Mouse (Mus musculus) T-helper 2 cell (primary cell): ENCODE data around the gene Slc34a3.

ENCODE experiments used
- in situ Hi-C: fragments of 300-600 bp; cut with MboI, MseI; formaldehyde crosslinking; loops from one replicate; pipeline ENCODE4 v1.15.1; 2025; ENCODE audit warnings: high pct_unique_total_duplicates

The Slc34a3 gene

GRCm38 (mm10) chr2:25234050-25234449 is at the start of gene Slc34a3:
TSS of gene Slc34a3 (minus strand) at chr2:25234364.
- in situ Hi-C loops: no loop called here

- in situ Hi-C loops: no loop called here
These were observed 45.0 kb upstream of the Slc34a3 start for GRCm38 (mm10) chr2:25278928-25279882.

- in situ Hi-C loops: loop anchor here (5.0 to 25.0 kb wide), 2 partner anchors 59 to 886 kb away; partner anchors contain the start of gene Man1b1
These were observed 38.8 kb upstream of the Slc34a3 start for GRCm38 (mm10) chr2:25273010-25273409.

GRCm38 (mm10) chr2:25272515-25272914 is 38.4 kb upstream of the Slc34a3 start:
- in situ Hi-C loops: loop anchor here (5.0 to 25.0 kb wide), 2 partner anchors 60 to 885 kb away; partner anchors contain the start of gene Man1b1

GRCm38 (mm10) chr2:25271827-25272511 is 37.8 kb upstream of the Slc34a3 start, which contains the start of the genes Ssna1 and Anapc2:
TSS of gene Ssna1 (minus strand) at chr2:25272438.
TSS of gene Anapc2 (plus strand) at chr2:25272478.
- in situ Hi-C loops: loop anchor here (5.0 to 25.0 kb wide), 2 partner anchors 60 to 885 kb away; partner anchors contain the start of gene Man1b1

GRCm38 (mm10) chr2:25267746-25268309 is 33.7 kb upstream of the Slc34a3 start:
- in situ Hi-C loops: loop anchor here (25.0 kb wide), 1 partner anchor 881 kb away; no protein-coding TSS in a partner anchor

- in situ Hi-C loops: loop anchor here (25.0 kb wide), 1 partner anchor 880 kb away; no protein-coding TSS in a partner anchor
These were observed 33.1 kb upstream of the Slc34a3 start for GRCm38 (mm10) chr2:25267241-25267640.

GRCm38 (mm10) chr2:25266720-25267119 is 32.6 kb upstream of the Slc34a3 start:
- in situ Hi-C loops: loop anchor here (25.0 kb wide), 1 partner anchor 879 kb away; no protein-coding TSS in a partner anchor

- in situ Hi-C loops: loop anchor here (25.0 kb wide), 1 partner anchor 879 kb away; no protein-coding TSS in a partner anchor
These were observed 31.9 kb upstream of the Slc34a3 start for GRCm38 (mm10) chr2:25265897-25266656.

- in situ Hi-C loops: loop anchor here (25.0 kb wide), 1 partner anchor 878 kb away; no protein-coding TSS in a partner anchor
These were observed 30.7 kb upstream of the Slc34a3 start for GRCm38 (mm10) chr2:25264851-25265250.

- in situ Hi-C loops: loop anchor here (25.0 kb wide), 1 partner anchor 877 kb away; no protein-coding TSS in a partner anchor
These were observed 30.1 kb upstream of the Slc34a3 start for GRCm38 (mm10) chr2:25264286-25264660.

- in situ Hi-C loops: loop anchor here (25.0 kb wide), 1 partner anchor 876 kb away; no protein-coding TSS in a partner anchor
These were observed 29.6 kb upstream of the Slc34a3 start for GRCm38 (mm10) chr2:25263623-25264285.

- in situ Hi-C loops: loop anchor here (25.0 kb wide), 1 partner anchor 876 kb away; no protein-coding TSS in a partner anchor
These were observed 28.8 kb upstream of the Slc34a3 start for GRCm38 (mm10) chr2:25262795-25263622.

- in situ Hi-C loops: loop anchor here (25.0 kb wide), 1 partner anchor 875 kb away; no protein-coding TSS in a partner anchor
These were observed 28.2 kb upstream of the Slc34a3 start, which contains the start of gene Tprn for GRCm38 (mm10) chr2:25262291-25262767. TSS of gene Tprn (plus strand) at chr2:25262618.

- in situ Hi-C loops: loop anchor here (25.0 kb wide), 1 partner anchor 875 kb away; no protein-coding TSS in a partner anchor
These were observed 27.7 kb upstream of the Slc34a3 start for GRCm38 (mm10) chr2:25261870-25262269.

- in situ Hi-C loops: loop anchor here (25.0 kb wide), 1 partner anchor 872 kb away; no protein-coding TSS in a partner anchor
These were observed 24.7 kb upstream of the Slc34a3 start for GRCm38 (mm10) chr2:25258887-25259286.

GRCm38 (mm10) chr2:25257250-25257649 is 23.1 kb upstream of the Slc34a3 start:
- in situ Hi-C loops: loop anchor here (25.0 kb wide), 1 partner anchor 870 kb away; no protein-coding TSS in a partner anchor

GRCm38 (mm10) chr2:25256443-25257109 is 22.4 kb upstream of the Slc34a3 start:
- in situ Hi-C loops: loop anchor here (25.0 kb wide), 1 partner anchor 869 kb away; no protein-coding TSS in a partner anchor
